Mouse (Mus musculus): ENCODE results near the gene Scaf8.

- TF ChIP-seq CTCF (IDR thresholded peaks at IDR 0.05): no peak
- no peak for TF ChIP-seq POLR2A (IDR thresholded peaks at IDR 0.05; ENCODE audit: insufficient read depth, low read depth, low read length)
Measured at GRCm38 (mm10) chr17:3243672-3244071, 128.9 kb downstream of the Scaf8 start.

All from heart, adult 2 months (tissue).